8 mouse cellular contexts compared by ENCODE assay signal in the genomic region with DNA sequence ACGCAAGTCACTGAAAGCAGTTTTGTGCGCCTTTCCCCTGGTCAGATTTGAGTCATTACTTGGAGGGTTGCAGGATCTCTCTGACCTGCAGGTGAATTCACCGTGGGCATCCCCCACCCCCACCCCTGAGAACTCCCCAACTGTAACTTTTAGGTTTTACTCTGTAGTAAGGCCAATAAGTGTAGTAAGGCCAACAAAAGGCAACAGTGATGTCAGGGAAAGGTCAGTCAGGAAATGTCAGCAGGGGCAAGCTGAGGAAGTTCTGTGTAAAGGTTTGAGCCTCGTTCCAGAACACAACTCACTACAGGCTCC. TPM values are rescaled to one million over a fixed set of nuclear protein-coding genes. Genes with fewer than 3 reads are reported as not detected.
DNase-seq lines count a peak whose midpoint lies in the region; ATAC-seq and TF ChIP-seq lines count a peak whose summit lies in the region.

No protein-coding gene starts in this region.

- no peaks in the 10 kb centered on the region for H3K27me3 ChIP-seq in heart, embryonic 12.5 days (replicated peaks)
- H3K27me3 ChIP-seq in ES-Bruce4 (ENCODE audit: control insufficient read depth, insufficient read depth, low read length, poor library complexity, severe bottlenecking) = no peaks in the 10 kb centered on the region
- H3K27me3 ChIP-seq in hindbrain, embryonic 10.5 days (ENCODE audit: insufficient read depth, poor library complexity, severe bottlenecking) = no peaks in the 10 kb centered on the region
- no peaks in the 10 kb centered on the region for H3K27me3 ChIP-seq in megakaryocyte, embryonic 14.5 days (replicated peaks)

- TF ChIP-seq POLR2A in ES-Bruce4 (IDR thresholded peaks at IDR 0.05; ENCODE audit: insufficient read depth, low read length) = no peak

- 16% methylated on average over 4 of the region's 4 CpGs for WGBS in heart, embryonic 12.5 days
- WGBS in hindbrain, embryonic 10.5 days = 20% methylated on average over 4 of the region's 4 CpGs

- no peak for TF ChIP-seq CTCF in ES-Bruce4 (IDR thresholded peaks at IDR 0.05; ENCODE audit: low read depth, low read length)

- H3K36me3 ChIP-seq in heart, embryonic 12.5 days = peaks cover 16% of the 10 kb centered on the region; the same call in 1 of the 2 replicates
- no peaks in the 10 kb centered on the region for H3K36me3 ChIP-seq in ES-Bruce4 (ENCODE audit: control insufficient read depth, insufficient read depth, low read length, poor library complexity, severe bottlenecking)
- peaks cover 35% of the 10 kb centered on the region for H3K36me3 ChIP-seq in hindbrain, embryonic 10.5 days
- peaks cover 15% of the 10 kb centered on the region for H3K36me3 ChIP-seq in megakaryocyte, embryonic 14.5 days (replicated peaks; ENCODE audit: low read length)

- H3K4me1 ChIP-seq in heart, embryonic 12.5 days (replicated peaks) = peaks cover 45% of the 10 kb centered on the region
- peaks cover 3% of the 10 kb centered on the region for H3K4me1 ChIP-seq in ES-Bruce4 (ENCODE audit: control insufficient read depth, insufficient read depth, low read length)
- peaks cover 35% of the 10 kb centered on the region for H3K4me1 ChIP-seq in hindbrain, embryonic 10.5 days (replicated peaks)
- peaks cover 70% of the 10 kb centered on the region for H3K4me1 ChIP-seq in megakaryocyte, embryonic 14.5 days

- DNase-seq in heart, postnatal 36 days = no peak
- no peak for DNase-seq in hindbrain, embryonic 10.5 days (ENCODE audit: low spot score)
- DNase-seq in natural killer cell, adult 2 months (ENCODE audit: low spot score in 2 of 2) = no peak
- DNase-seq in frontal cortex, postnatal 36 days (ENCODE audit: low spot score in 2 of 2) = no peak
- DNase-seq in gastrocnemius, postnatal 14 days = no peak

- TF ChIP-seq EP300 in ES-Bruce4 (IDR thresholded peaks at IDR 0.05; ENCODE audit: insufficient read depth, low read depth, low read length) = no peak

- no peak overlapping the region for H3K27ac ChIP-seq in heart, embryonic 12.5 days (ENCODE audit: poor library complexity, severe bottlenecking)
- H3K27ac ChIP-seq in ES-Bruce4 (ENCODE audit: insufficient read depth, low read length) = no peak overlapping the region
- H3K27ac ChIP-seq in hindbrain, embryonic 10.5 days = peak overlapping the region; percentile 89; the same call in 1 of the 2 replicates

- H3K9me3 ChIP-seq in heart, embryonic 12.5 days (replicated peaks) = no peaks in the 10 kb centered on the region
- no peaks in the 10 kb centered on the region for H3K9me3 ChIP-seq in ES-Bruce4 (replicated peaks; ENCODE audit: control insufficient read depth, insufficient read depth, low read length, poor library complexity, severe bottlenecking)
- no peaks in the 10 kb centered on the region for H3K9me3 ChIP-seq in hindbrain, embryonic 10.5 days
- no peaks in the 10 kb centered on the region for H3K9me3 ChIP-seq in megakaryocyte, embryonic 14.5 days

- intact Hi-C loops in heart, postnatal 36 days (cut with DNase I) = loop anchor here (10.0 kb wide), 1 partner anchor 530 kb away; no protein-coding TSS in a partner anchor
- intact Hi-C loops in gastrocnemius, postnatal 14 days (cut with DNase I; ENCODE audit: low total_unique reads) = loop anchor here (5.0 kb wide), 1 partner anchor 33 kb away; the partner anchor contains the start of gene 1700030J22Rik

- H3K9ac ChIP-seq in heart, embryonic 12.5 days = peak overlapping the region; percentile 92
- peak overlapping the region; percentile 95 for H3K9ac ChIP-seq in ES-Bruce4 (ENCODE audit: low read depth, poor library complexity, severe bottlenecking)

- peak overlapping the region; percentile 87 for H3K4me3 ChIP-seq in heart, embryonic 12.5 days
- H3K4me3 ChIP-seq in ES-Bruce4 (ENCODE audit: low read depth, low read length) = peak overlapping the region; percentile 97
- H3K4me3 ChIP-seq in hindbrain, embryonic 10.5 days = peak overlapping the region; percentile 89
- H3K4me3 ChIP-seq in megakaryocyte, embryonic 14.5 days (replicated peaks) = peak overlapping the region; percentile 99

- no peak for ATAC-seq in heart, embryonic 12.5 days (ENCODE audit: insufficient number of reproducible peaks, low FRiP score)

- H3K4me2 ChIP-seq in heart, embryonic 12.5 days = peak overlapping the region; percentile 94

RNA-seq across cellular contexts. Expression of gene Atmin, which starts 1.1 kb away (rescaled TPM):
- polyA plus RNA-seq in heart, embryonic 12.5 days (2016; fragmentation: Nextera tagmentation; extraction: Ambion mirVana) = 11.4 and 11.7 TPM in 2 replicates
- 10 to 100 TPM; 14.6 to 17.4 TPM for total RNA-seq in heart, postnatal 36 days (2021)
- polyA plus RNA-seq in ES-Bruce4 (2011; ENCODE audit: insufficient read depth, insufficient read length, low read depth, missing spikeins) = 39.6 and 42.1 TPM in 2 replicates
- polyA plus RNA-seq in hindbrain, embryonic 10.5 days (2016; fragmentation: Nextera tagmentation; extraction: Ambion mirVana) = 13.8 and 16.0 TPM in 2 replicates
- 0.95 and 2.5 TPM in 2 replicates for polyA plus RNA-seq in megakaryocyte, embryonic 14.5 days (2012; ENCODE audit: insufficient read depth, low replicate concordance)
- 10 to 100 TPM; 10.9 to 12.2 TPM for total RNA-seq in gastrocnemius, postnatal 14 days (2021)

RNA-seq across cellular contexts. Expression of gene Cenpn, which starts 22.8 kb away (rescaled TPM):
- polyA plus RNA-seq in heart, embryonic 12.5 days (2016; fragmentation: Nextera tagmentation; extraction: Ambion mirVana) = 25.7 and 28.4 TPM in 2 replicates
- under 1 TPM; 0.95 to 1.00 TPM for total RNA-seq in heart, postnatal 36 days (2021)
- polyA plus RNA-seq in ES-Bruce4 (2011; ENCODE audit: insufficient read depth, insufficient read length, low read depth, missing spikeins) = 48.0 and 49.1 TPM in 2 replicates
- 48.3 and 62.6 TPM in 2 replicates for polyA plus RNA-seq in hindbrain, embryonic 10.5 days (2016; fragmentation: Nextera tagmentation; extraction: Ambion mirVana)
- 3.4 TPM in 1 of 2 replicates, not detected in the other for polyA plus RNA-seq in megakaryocyte, embryonic 14.5 days (2012; ENCODE audit: insufficient read depth, low replicate concordance)
- total RNA-seq in gastrocnemius, postnatal 14 days (2021) = 1 to 10 TPM; 1.9 to 2.1 TPM

RNA-seq across cellular contexts. Expression of gene Cmc2, which starts 23.1 kb away (rescaled TPM):
- 112 and 114 TPM in 2 replicates for polyA plus RNA-seq in heart, embryonic 12.5 days (2016; fragmentation: Nextera tagmentation; extraction: Ambion mirVana)
- 10 to 100 TPM; 63.5 to 72.1 TPM for total RNA-seq in heart, postnatal 36 days (2021)
- polyA plus RNA-seq in ES-Bruce4 (2011; ENCODE audit: insufficient read depth, insufficient read length, low read depth, missing spikeins) = 23.0 and 23.3 TPM in 2 replicates
- 79.5 and 79.7 TPM in 2 replicates for polyA plus RNA-seq in hindbrain, embryonic 10.5 days (2016; fragmentation: Nextera tagmentation; extraction: Ambion mirVana)
- 36.1 TPM in 1 of 2 replicates, not detected in the other for polyA plus RNA-seq in megakaryocyte, embryonic 14.5 days (2012; ENCODE audit: insufficient read depth, low replicate concordance)
- total RNA-seq in gastrocnemius, postnatal 14 days (2021) = 10 to 100 TPM; 25.3 to 27.7 TPM

RNA-seq across cellular contexts. Expression of gene 1700030J22Rik, which starts 34.4 kb away (rescaled TPM):
- polyA plus RNA-seq in heart, embryonic 12.5 days (2016; fragmentation: Nextera tagmentation; extraction: Ambion mirVana) = 1.0 and 1.1 TPM in 2 replicates
- under 1 TPM; 0.39 to 0.43 TPM for total RNA-seq in heart, postnatal 36 days (2021)
- 2.6 and 4.8 TPM in 2 replicates for polyA plus RNA-seq in ES-Bruce4 (2011; ENCODE audit: insufficient read depth, insufficient read length, low read depth, missing spikeins)
- polyA plus RNA-seq in hindbrain, embryonic 10.5 days (2016; fragmentation: Nextera tagmentation; extraction: Ambion mirVana) = 2.8 and 4.2 TPM in 2 replicates
- 1.8 and 2.0 TPM in 2 replicates for polyA plus RNA-seq in megakaryocyte, embryonic 14.5 days (2012; ENCODE audit: insufficient read depth, low replicate concordance)
- total RNA-seq in gastrocnemius, postnatal 14 days (2021) = under 1 TPM; 0.14 to 0.24 TPM

RNA-seq across cellular contexts. Expression of gene Gcsh, which starts 49.0 kb away (rescaled TPM):
- 69.9 and 75.4 TPM in 2 replicates for polyA plus RNA-seq in heart, embryonic 12.5 days (2016; fragmentation: Nextera tagmentation; extraction: Ambion mirVana)
- 10 to 100 TPM; 48.8 to 52.0 TPM for total RNA-seq in heart, postnatal 36 days (2021)
- 141 and 150 TPM in 2 replicates for polyA plus RNA-seq in ES-Bruce4 (2011; ENCODE audit: insufficient read depth, insufficient read length, low read depth, missing spikeins)
- polyA plus RNA-seq in hindbrain, embryonic 10.5 days (2016; fragmentation: Nextera tagmentation; extraction: Ambion mirVana) = 153 and 181 TPM in 2 replicates
- polyA plus RNA-seq in megakaryocyte, embryonic 14.5 days (2012; ENCODE audit: insufficient read depth, low replicate concordance) = 1.6 and 4.9 TPM in 2 replicates
- 10 to 100 TPM; 41.5 to 42.2 TPM for total RNA-seq in gastrocnemius, postnatal 14 days (2021)
